Mouse (Mus musculus) heart, postnatal 0 days (tissue): ENCODE results near the gene Sept9.
A peak's percentile ranks its signal among the peaks of the same experiment; 100 is the strongest.

Experiments
- CTCF ChIP-seq: IDR thresholded peaks from 2 replicates; pipeline ENCODE4 v1.5.1; 2016; ENCODE audit warnings: antibody characterized with exemption, control low read depth, low read depth
- EP300 ChIP-seq: IDR thresholded peaks from 2 replicates; pipeline ENCODE4 v1.6.1; 2016; ENCODE audit warnings: antibody characterized with exemption, low read depth

GRCm38 (mm10) chr11:117238169-117238568 is 38.7 kb downstream of the Sept9 start:
- TF ChIP-seq CTCF (peak; percentile 94), EP300 (no peak)
